In the genomic region with DNA sequence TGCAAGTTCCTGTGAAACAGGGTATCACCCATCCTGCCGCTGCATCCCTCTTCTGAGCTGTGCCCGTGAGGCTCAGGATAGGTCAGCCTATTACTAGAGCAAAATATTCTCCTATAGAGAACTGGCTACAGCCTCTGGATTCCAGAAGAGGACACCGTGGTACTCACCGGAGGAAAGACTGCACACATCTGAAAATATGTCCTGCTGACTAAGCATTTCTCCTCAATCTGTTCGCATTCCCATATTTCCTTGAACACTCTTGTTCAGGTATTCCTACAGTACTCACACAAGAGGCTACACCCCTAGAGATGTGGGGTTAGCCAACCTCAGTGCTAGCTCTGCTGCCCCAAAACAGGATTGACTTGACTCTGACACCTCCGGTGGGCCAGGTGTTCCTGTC, we compare ENCODE assay signal across 1 mouse cellular context.
TF ChIP-seq lines count a peak whose summit lies in the region.

No protein-coding gene starts in this region.

TF ChIP-seq in CH12.LX, 34 proteins besides CTCF, POLR2A, EP300 and RAD21:
- no peak for TF ChIP-seq SIN3A (IDR thresholded peaks at IDR 0.05; ENCODE audit: low read length)
- peak; percentile 73 for TF ChIP-seq MAFK (IDR thresholded peaks at IDR 0.05; ENCODE audit: insufficient replicate concordance, low read length)
TF ChIP-seq in CH12.LX: peak in this region for 1.
